Mouse (Mus musculus): ENCODE data around the gene Cyren. TPM values are rescaled to one million over a fixed set of nuclear protein-coding genes. Genes with fewer than 3 reads are reported as not detected.

Gene Cyren
- total RNA-seq, 2 experiments from 2014 or later, result 4.1 to 5.6 TPM

- no peak for DNase-seq (ENCODE audit: low spot score in 2 of 2)
Observed at GRCm38 (mm10) chr6:34868507-34869217, 9.2 kb downstream of the Cyren start.

GRCm38 (mm10) chr6:34867995-34868350 is 9.9 kb downstream of the Cyren start:
- no peak for DNase-seq (ENCODE audit: low spot score in 2 of 2)

- no peak for DNase-seq (ENCODE audit: low spot score in 2 of 2)
Observed at GRCm38 (mm10) chr6:34867301-34867994, 10.4 kb downstream of the Cyren start.

- no peak for DNase-seq (ENCODE audit: low spot score in 2 of 2)
Observed at GRCm38 (mm10) chr6:34866786-34867185, 11.1 kb downstream of the Cyren start.

GRCm38 (mm10) chr6:34865711-34866593 is 11.9 kb downstream of the Cyren start:
- no peak for DNase-seq (ENCODE audit: low spot score in 2 of 2)

GRCm38 (mm10) chr6:34865213-34865612 is 12.6 kb downstream of the Cyren start:
- no peak for DNase-seq (ENCODE audit: low spot score in 2 of 2)

GRCm38 (mm10) chr6:34863786-34864514 is 13.9 kb downstream of the Cyren start:
- DNase-seq (ENCODE audit: low spot score in 2 of 2), result no peak

- no peak for DNase-seq (ENCODE audit: low spot score in 2 of 2)
Observed at GRCm38 (mm10) chr6:34862791-34863403, 15.0 kb downstream of the Cyren start, which contains the start of gene Tmem140. Tmem140 (plus strand) TSS chr6:34863146.

GRCm38 (mm10) chr6:34862381-34862780 is 15.5 kb downstream of the Cyren start:
- no peak for DNase-seq (ENCODE audit: low spot score in 2 of 2)

GRCm38 (mm10) chr6:34861546-34862053 is 16.3 kb downstream of the Cyren start:
- DNase-seq (ENCODE audit: low spot score in 2 of 2), result no peak

GRCm38 (mm10) chr6:34832352-34832751 is 45.5 kb downstream of the Cyren start:
- DNase-seq (ENCODE audit: low spot score in 2 of 2), result peak; percentile 36 to 59

GRCm38 (mm10) chr6:34824406-34824805 is 53.5 kb downstream of the Cyren start:
- peak; percentile 4 to 6 for DNase-seq (ENCODE audit: low spot score in 2 of 2)

Other genes with a start within 250 kb of the Cyren start
- 10 to 100 TPM; 13.5 to 15.7 TPM for gene Agbl3, start 97.6 kb downstream of the Cyren start, total RNA-seq (2021)
- gene Tmem140, start 14.9 kb downstream of the Cyren start, total RNA-seq (2021), result 1 to 10 TPM; 3.5 to 4.6 TPM
- gene Wdr91, start 32.8 kb upstream of the Cyren start, total RNA-seq (2021), result 10 to 100 TPM; 30.2 to 33.2 TPM
- not detected for gene Stra8, start 42.1 kb upstream of the Cyren start, total RNA-seq (2021)
- 1 to 10 TPM; 1.1 to 1.7 TPM for gene Slc23a4, start 110.3 kb upstream of the Cyren start, total RNA-seq (2021)